Mouse (Mus musculus) midbrain, embryonic 11.5 days (tissue): Measurements from ENCODE around the gene Pof1b. TPM values are rescaled to one million over a fixed set of nuclear protein-coding genes. Genes with fewer than 3 reads are reported as not detected.

Experiments used
- ATAC-seq: fragments of 200-750 bp; cut with Nextera tagmentation; 2 replicates; pipeline ENCODE4 v1.8.0; 2017; ENCODE audit warnings: moderate TSS enrichment, moderate library complexity; ENCODE audit not compliant: low FRiP score
- DNase-seq: peaks from one replicate; pipeline ENCODE4 v3.0.0; 2015; ENCODE audit warnings: low spot score; ENCODE audit errors: missing footprints
- H3K27ac ChIP-seq: fragments of 300-500 bp; sonication (generic); 2 replicates; pipeline ENCODE4 v1.5.1; 2014; ENCODE audit warnings: low read depth, low read length
- H3K27me3 ChIP-seq: fragments of 300-500 bp; sonication (generic); 2 replicates; pipeline ENCODE4 v1.6.1; 2014; ENCODE audit warnings: mild to moderate bottlenecking, low read length, moderate library complexity, mixed read lengths; ENCODE audit not compliant: control insufficient read depth, insufficient read depth
- H3K36me3 ChIP-seq: fragments of 300-500 bp; sonication (generic); 2 replicates; pipeline ENCODE4 v1.6.1; 2014; ENCODE audit warnings: mild to moderate bottlenecking, low read length, moderate library complexity, mixed read lengths; ENCODE audit not compliant: control insufficient read depth, insufficient read depth
- H3K4me1 ChIP-seq: fragments of 300-500 bp; sonication (generic); 2 replicates; pipeline ENCODE4 v1.6.1; 2014; ENCODE audit warnings: low read length; ENCODE audit not compliant: control insufficient read depth, insufficient read depth
- H3K4me2 ChIP-seq: fragments of 300-500 bp; sonication (generic); 2 replicates; pipeline ENCODE4 v1.6.1; 2014; ENCODE audit warnings: mild to moderate bottlenecking, moderate library complexity
- H3K4me3 ChIP-seq: fragments of 300-500 bp; sonication (generic); 2 replicates; pipeline ENCODE4 v1.5.1; 2014; ENCODE audit warnings: low read depth, low read length
- H3K9ac ChIP-seq: fragments of 300-500 bp; sonication (generic); 2 replicates; pipeline ENCODE4 v1.6.1; 2014; ENCODE audit warnings: low read length
- H3K9me3 ChIP-seq: fragments of 300-500 bp; sonication (generic); 2 replicates; pipeline ENCODE4 v1.6.1; 2016; ENCODE audit warnings: low read length; ENCODE audit not compliant: control insufficient read depth
- WGBS: fragments of 180-500 bp; shearing (Covaris S2); extraction: QIAGEN DNeasy Blood & Tissue Kit; methylation state at CpG from one replicate; pipeline ENCODE4 v1.1.7; 2014; 5-methylcytosine and 5-hydroxymethylcytosine counted together
- polyA plus RNA-seq: library from polyadenylated mRNA; unstranded; fragments of >200 nt; fragmentation: Nextera tagmentation; extraction: Ambion mirVana; gene quantifications from 2 replicates; pipeline ENCODE4 v1.2.1, GENCODE M21; 2014

Pof1b gene
- 0.04 and 0.19 TPM in 2 replicates for polyA plus RNA-seq

DNA sequence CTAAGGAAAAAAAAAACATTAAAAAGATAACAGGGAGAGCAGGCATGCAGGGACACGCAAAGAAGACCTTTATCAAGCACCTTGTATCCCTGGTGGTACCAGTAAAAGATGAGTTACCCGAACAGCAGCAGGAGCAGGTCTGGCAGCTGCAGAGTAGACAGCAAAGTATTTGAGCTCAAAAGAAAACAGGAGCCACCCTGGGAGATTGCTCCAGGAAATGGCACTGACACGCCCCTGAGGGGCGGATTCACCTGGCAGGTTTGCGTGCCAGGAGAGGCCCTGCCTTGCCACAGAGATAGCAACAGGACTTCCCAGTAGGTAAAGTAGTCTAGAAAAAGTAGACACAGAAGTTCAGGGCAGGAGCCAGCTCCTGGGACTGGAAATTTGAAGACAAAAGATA, at the start of gene Pof1b:
Gene Pof1b (minus strand): TSS at position 144 of the 400 bp plus-strand sequence.
- no peak within 1 kb of the TSS for H3K4me2 ChIP-seq
- no peak within 1 kb of the TSS for H3K4me3 ChIP-seq
- H3K27me3 ChIP-seq = no peaks in the 10 kb centered on the region
- H3K9me3 ChIP-seq = no peaks in the 10 kb centered on the region
- H3K4me1 ChIP-seq = no peaks in the 10 kb centered on the region
- H3K36me3 ChIP-seq = no peaks in the 10 kb centered on the region
- ATAC-seq = no peak
- WGBS = 79% methylated on average over 5 of the region's 5 CpGs
- DNase-seq = no peak
- H3K9ac ChIP-seq = no peak within 1 kb of the TSS
- no peak within 1 kb of the TSS for H3K27ac ChIP-seq

- ATAC-seq (no peak), DNase-seq (no peak)
- H3K9ac ChIP-seq = no peak overlapping the region
- no peak overlapping the region for H3K4me2 ChIP-seq
- H3K27ac ChIP-seq = no peak overlapping the region
- no peaks in the 10 kb centered on the region for H3K27me3 ChIP-seq
- no peaks in the 10 kb centered on the region for H3K4me1 ChIP-seq
- no peaks in the 10 kb centered on the region for H3K9me3 ChIP-seq
- H3K36me3 ChIP-seq = no peaks in the 10 kb centered on the region
- H3K4me3 ChIP-seq = no peak overlapping the region
These were observed 18.1 kb upstream of the Pof1b start for GRCm38 (mm10) chrX:112716587-112716986.

GRCm38 (mm10) chrX:112694392-112694791, 4.1 kb downstream of the Pof1b start:
- WGBS = 62% methylated on average over 1 of the region's 1 CpGs

GRCm38 (mm10) chrX:112680605-112681004, 17.8 kb downstream of the Pof1b start:
- Histone ChIP-seq H3K36me3 (no peaks in the 10 kb centered on the region), H3K27ac (no peak overlapping the region), H3K9ac (no peak overlapping the region), H3K4me3 (no peak overlapping the region), H3K4me2 (no peak overlapping the region), H3K9me3 (no peaks in the 10 kb centered on the region), H3K4me1 (no peaks in the 10 kb centered on the region), H3K27me3 (no peaks in the 10 kb centered on the region)
- ATAC-seq (no peak), DNase-seq (no peak)
- 84% methylated on average over 5 of the region's 5 CpGs for WGBS

More at GRCm38 (mm10) chrX:112694392-112694791, 4.1 kb downstream of the Pof1b start:
- H3K27ac ChIP-seq = no peak overlapping the region
- H3K4me2 ChIP-seq = no peak overlapping the region
- H3K4me3 ChIP-seq = no peak overlapping the region
- H3K9ac ChIP-seq = no peak overlapping the region
- H3K36me3 ChIP-seq = no peaks in the 10 kb centered on the region
- ATAC-seq (no peak), DNase-seq (no peak)
- no peaks in the 10 kb centered on the region for H3K27me3 ChIP-seq
- no peaks in the 10 kb centered on the region for H3K4me1 ChIP-seq
- H3K9me3 ChIP-seq = no peaks in the 10 kb centered on the region

- H3K9me3 ChIP-seq = no peaks in the 10 kb centered on the region
- H3K4me2 ChIP-seq = no peak overlapping the region
- DNase-seq (no peak), ATAC-seq (no peak)
- H3K4me1 ChIP-seq = no peaks in the 10 kb centered on the region
- no peak overlapping the region for H3K27ac ChIP-seq
- H3K9ac ChIP-seq = no peak overlapping the region
- no peaks in the 10 kb centered on the region for H3K36me3 ChIP-seq
- no peaks in the 10 kb centered on the region for H3K27me3 ChIP-seq
- H3K4me3 ChIP-seq = no peak overlapping the region
- 68% methylated on average over 1 of the region's 1 CpGs for WGBS
These were observed 22.9 kb downstream of the Pof1b start for GRCm38 (mm10) chrX:112675525-112675924.

DNA sequence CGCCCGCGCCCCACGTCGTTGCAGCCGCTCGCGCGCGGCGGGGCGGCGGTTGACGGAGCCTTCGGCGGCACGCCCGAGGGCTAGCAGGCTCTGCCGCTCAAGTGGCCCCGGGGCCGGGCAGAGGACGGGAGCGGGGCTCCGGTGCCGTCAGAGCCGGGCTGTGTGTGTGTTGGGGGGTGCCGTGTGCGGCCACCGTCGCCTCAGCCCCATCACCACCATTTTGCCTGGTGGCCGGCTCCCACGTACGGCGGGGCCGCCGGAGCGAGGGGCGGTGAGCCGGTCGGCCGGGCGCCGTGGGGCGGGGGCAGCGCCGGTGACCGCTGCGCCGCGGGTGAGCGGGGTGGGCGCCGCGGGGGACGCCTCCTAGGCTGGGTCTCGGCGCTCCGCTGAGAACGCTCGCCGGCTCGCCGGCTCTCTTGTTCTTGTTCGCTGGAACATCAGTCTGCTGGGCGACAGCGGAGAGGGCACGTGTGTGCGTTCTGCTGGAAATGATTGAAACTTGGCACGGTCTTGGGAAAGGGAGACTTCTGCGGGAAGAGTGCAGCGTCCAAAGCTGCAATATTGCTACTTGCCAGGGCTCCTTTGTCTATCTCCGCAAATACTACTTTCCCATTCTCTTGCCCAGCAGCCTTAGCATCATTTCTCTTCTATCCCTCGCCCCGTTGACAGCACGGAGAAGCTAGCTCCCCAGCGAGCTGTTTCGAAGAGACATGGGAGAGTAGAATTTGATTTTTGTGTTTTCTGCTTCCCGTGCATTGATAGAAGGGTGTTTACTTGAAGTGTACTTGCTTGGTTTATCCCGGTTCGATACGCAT, 96.9 kb downstream of the Pof1b start:
- ATAC-seq (peak; percentile 69), DNase-seq (peak; percentile 93)
- Histone ChIP-seq H3K9me3 (no peaks in the 10 kb centered on the region), H3K9ac (peak overlapping the region; percentile 78), H3K4me3 (peak overlapping the region; percentile 57), H3K27me3 (no peaks in the 10 kb centered on the region), H3K27ac (peak overlapping the region; percentile 71; the same call in 1 of the 2 replicates), H3K4me2 (peak overlapping the region; percentile 42), H3K4me1 (no peaks in the 10 kb centered on the region), H3K36me3 (no peaks in the 10 kb centered on the region)
- 14% methylated on average over 59 of the region's 81 CpGs for WGBS

DNA sequence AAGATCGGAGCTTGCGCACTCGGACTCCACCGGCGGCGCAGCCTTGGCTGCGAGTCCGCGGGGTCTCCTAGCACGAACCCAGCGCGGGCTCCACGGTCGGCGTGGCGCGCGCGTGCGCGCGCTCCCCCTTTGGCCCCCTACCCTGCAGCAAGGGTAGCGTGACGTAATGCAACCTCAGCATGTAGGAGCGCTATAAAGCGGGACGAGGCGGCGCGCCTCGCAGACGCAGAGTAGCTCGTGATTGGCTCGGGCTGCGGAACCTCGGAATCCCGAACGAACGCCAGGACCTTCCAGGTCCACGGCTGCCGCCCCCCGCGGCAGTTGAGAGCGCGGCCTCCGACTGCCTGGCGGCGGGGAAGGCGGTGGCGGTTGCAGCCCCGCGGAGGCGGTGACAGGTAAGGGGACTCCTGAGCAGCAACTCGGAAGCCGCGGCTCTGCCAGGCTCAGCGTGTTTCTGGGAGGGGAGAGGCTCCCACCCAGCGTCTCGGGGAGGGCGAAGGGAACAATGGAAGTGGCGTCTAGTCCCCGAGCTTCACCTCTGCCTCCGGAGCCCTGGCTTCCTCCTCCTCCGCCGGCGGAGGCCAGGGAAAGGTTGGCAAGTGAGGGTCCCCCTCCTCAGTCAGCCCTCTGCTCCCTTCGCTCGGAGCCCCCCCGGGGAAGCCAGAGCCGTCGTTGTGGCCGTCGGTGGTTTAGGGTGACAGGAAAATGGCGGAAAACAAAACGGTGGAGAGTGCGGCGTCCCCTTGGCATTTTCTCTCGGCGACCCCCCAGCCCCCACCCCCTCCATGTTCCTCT, 97.7 kb downstream of the Pof1b start, which contains the start of gene Zfp711:
Gene Zfp711 (plus strand): TSS at position 16 of the 795 bp plus-strand sequence.
- ATAC-seq (peak; percentile 98), DNase-seq (peak; percentile 96)
- WGBS = 12% methylated on average over 64 of the region's 79 CpGs
- Histone ChIP-seq H3K27ac (peak within 1 kb of the TSS; percentile 71), H3K36me3 (no peaks in the 10 kb centered on the region), H3K4me2 (peak within 1 kb of the TSS; percentile 42), H3K4me3 (peak within 1 kb of the TSS; percentile 57), H3K27me3 (no peaks in the 10 kb centered on the region), H3K9me3 (no peaks in the 10 kb centered on the region), H3K9ac (peak within 1 kb of the TSS; percentile 78), H3K4me1 (no peaks in the 10 kb centered on the region)
